Mouse (Mus musculus) hindbrain, embryonic 13.5 days (tissue): ENCODE measurements around the gene Mecom. TPM values are rescaled to one million over a fixed set of nuclear protein-coding genes. Genes with fewer than 3 reads are reported as not detected.
"Not testable (repeated sequence)": the region's sequence is repeated elsewhere in the genome, so short reads cannot be mapped to it uniquely, and the experiment has no call there.

Experiments used
- ATAC-seq: fragments of 200-750 bp; cut with Nextera tagmentation; 2 replicates; pipeline ENCODE4 v1.8.0; 2017; ENCODE audit warnings: moderate TSS enrichment; ENCODE audit not compliant: low FRiP score
- H3K27ac ChIP-seq: fragments of 300-500 bp; sonication (generic); 2 replicates; pipeline ENCODE4 v1.5.1; 2015; ENCODE audit warnings: inconsistent platforms, mild to moderate bottlenecking, moderate library complexity
- H3K27me3 ChIP-seq: fragments of 300-500 bp; sonication (generic); 2 replicates; pipeline ENCODE4 v1.6.1; 2015; ENCODE audit warnings: mild to moderate bottlenecking, inconsistent platforms
- H3K36me3 ChIP-seq: fragments of 300-500 bp; sonication (generic); 2 replicates; pipeline ENCODE4 v1.6.1; 2015; ENCODE audit warnings: mild to moderate bottlenecking, inconsistent platforms
- H3K4me1 ChIP-seq: fragments of 300-500 bp; sonication (generic); replicated peaks from 2 replicates; pipeline ENCODE4 v1.6.1; 2015; ENCODE audit warnings: inconsistent platforms
- H3K4me2 ChIP-seq: fragments of 300-500 bp; sonication (generic); 2 replicates; pipeline ENCODE4 v1.6.1; 2015; ENCODE audit warnings: inconsistent platforms, mild to moderate bottlenecking, moderate library complexity
- H3K4me3 ChIP-seq: fragments of 300-500 bp; sonication (generic); 2 replicates; pipeline ENCODE4 v1.5.1; 2015; ENCODE audit warnings: mild to moderate bottlenecking, inconsistent platforms
- H3K9ac ChIP-seq: fragments of 300-500 bp; sonication (generic); 2 replicates; pipeline ENCODE4 v1.6.1; 2015; ENCODE audit warnings: mild to moderate bottlenecking, inconsistent platforms
- H3K9me3 ChIP-seq: fragments of 300-500 bp; sonication (generic); 2 replicates; pipeline ENCODE4 v1.6.1; 2016; ENCODE audit warnings: inconsistent platforms
- WGBS: fragments of 180-500 bp; shearing (Covaris S2); methylation state at CpG from one replicate; pipeline ENCODE4 v1.1.7; 2015; 5-methylcytosine and 5-hydroxymethylcytosine counted together
- polyA plus RNA-seq: library from polyadenylated mRNA; unstranded; fragments of >200 nt; fragmentation: Nextera tagmentation; extraction: Ambion mirVana; gene quantifications from 2 replicates; pipeline ENCODE4 v1.2.1, GENCODE M21; 2015

Mecom gene
- 12.3 and 18.4 TPM in 2 replicates for polyA plus RNA-seq

GRCm38 (mm10) chr3:30547908-30548307, at the start of gene Mecom:
TSS of gene Mecom (minus strand) at chr3:30548008.
- Histone ChIP-seq H3K36me3 (no peaks in the 10 kb centered on the region), H3K9ac (no peak within 1 kb of the TSS), H3K9me3 (no peaks in the 10 kb centered on the region), H3K4me3 (no peak within 1 kb of the TSS), H3K27ac (no peak within 1 kb of the TSS), H3K4me2 (no peak within 1 kb of the TSS), H3K4me1 (no peaks in the 10 kb centered on the region), H3K27me3 (no peaks in the 10 kb centered on the region)
- 89% methylated on average over 3 of the region's 3 CpGs for WGBS
- ATAC-seq, result no peak

- Histone ChIP-seq H3K27me3 (peaks cover 21% of the 10 kb centered on the region), H3K27ac (no peak overlapping the region), H3K9ac (no peak overlapping the region), H3K9me3 (no peaks in the 10 kb centered on the region), H3K36me3 (no peaks in the 10 kb centered on the region), H3K4me1 (peaks cover 15% of the 10 kb centered on the region), H3K4me3 (no peak overlapping the region), H3K4me2 (no peak overlapping the region)
- no peak for ATAC-seq
- WGBS, result 88% methylated on average over 7 of the region's 7 CpGs
These were observed 49.5 kb upstream of the Mecom start for GRCm38 (mm10) chr3:30597271-30597670.

DNA sequence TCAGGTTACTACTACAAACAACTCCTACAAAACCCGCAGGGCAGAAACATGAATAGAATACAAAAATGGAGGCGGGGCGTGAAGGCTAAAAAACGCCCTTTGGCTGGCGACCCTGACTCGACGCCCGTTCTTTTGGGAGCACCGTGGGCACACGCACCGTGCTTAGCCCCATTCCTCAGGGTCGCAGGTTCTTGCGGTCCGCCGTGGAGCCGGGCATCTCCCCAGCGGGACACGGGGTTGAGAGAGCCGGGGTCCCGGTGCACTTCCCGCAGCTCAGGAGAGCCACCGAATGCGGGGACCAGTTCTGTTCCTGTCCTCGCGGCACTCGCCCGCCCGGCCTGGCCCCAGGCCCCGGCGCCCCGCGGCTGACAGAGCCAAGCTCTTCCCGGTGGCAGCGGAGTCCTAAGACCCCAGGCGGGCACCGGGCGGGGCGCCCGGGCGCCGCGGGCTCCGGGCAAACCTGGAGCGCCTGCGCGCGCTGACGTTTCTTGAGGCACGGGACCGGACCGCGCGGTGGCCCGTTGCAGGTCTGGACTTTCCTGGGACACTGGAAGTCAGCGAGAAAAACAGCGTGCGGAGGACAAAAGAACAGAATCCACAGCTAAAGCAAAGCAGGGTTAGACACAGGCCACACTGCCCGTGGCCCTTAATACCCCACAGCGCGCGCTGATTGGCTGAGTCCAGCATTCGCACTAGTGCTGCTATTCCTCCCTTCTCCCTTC, 47.5 kb upstream of the Mecom start:
- H3K36me3 ChIP-seq, result no peaks in the 10 kb centered on the region
- H3K4me2 ChIP-seq, result peak overlapping the region; percentile 67
- H3K4me3 ChIP-seq, result peak overlapping the region; percentile 75
- under 1% methylated on average over 53 of the region's 62 CpGs for WGBS
- H3K27me3 ChIP-seq, result peaks cover 21% of the 10 kb centered on the region
- H3K9me3 ChIP-seq, result no peaks in the 10 kb centered on the region
- H3K27ac ChIP-seq, result peak overlapping the region; percentile 84
- peak overlapping the region; percentile 88 for H3K9ac ChIP-seq
- H3K4me1 ChIP-seq, result peaks cover 15% of the 10 kb centered on the region
- ATAC-seq, result peak; percentile 77

- H3K9ac ChIP-seq, result no peak overlapping the region
- H3K9me3 ChIP-seq, result no peaks in the 10 kb centered on the region
- H3K4me3 ChIP-seq, result no peak overlapping the region
- H3K4me1 ChIP-seq, result peaks cover 5% of the 10 kb centered on the region; the same call in 1 of the 2 replicates
- H3K27ac ChIP-seq, result no peak overlapping the region
- no peak overlapping the region for H3K4me2 ChIP-seq
- H3K27me3 ChIP-seq, result peaks cover 21% of the 10 kb centered on the region
- no peak for ATAC-seq
- WGBS, result 83% methylated on average over 4 of the region's 4 CpGs
- H3K36me3 ChIP-seq, result no peaks in the 10 kb centered on the region
These were observed 46.1 kb upstream of the Mecom start for GRCm38 (mm10) chr3:30593719-30594485.

DNA sequence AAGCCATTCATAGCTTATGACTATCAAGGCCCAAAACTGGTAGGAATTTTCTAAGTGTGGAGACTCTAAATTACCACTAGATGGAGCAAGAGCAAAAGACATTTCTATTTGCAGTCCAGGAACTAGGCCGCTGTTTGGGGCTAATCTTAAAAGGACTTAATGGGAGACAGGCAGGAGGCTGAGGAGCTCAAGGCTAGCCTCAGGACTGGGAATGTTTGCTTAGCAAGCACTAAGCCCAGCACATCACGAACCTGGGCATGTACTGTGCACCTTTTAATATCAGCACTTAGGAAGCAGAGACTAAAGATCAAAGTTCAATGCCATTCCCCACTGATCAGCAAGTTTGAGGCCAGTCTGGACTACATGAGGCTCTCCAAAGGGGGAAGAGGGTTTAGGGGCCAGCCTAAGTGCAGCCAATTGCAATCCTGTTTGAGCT, 44.6 kb upstream of the Mecom start:
- 0% methylated on average over 2 of the region's 2 CpGs for WGBS
- no peaks in the 10 kb centered on the region for H3K36me3 ChIP-seq
- H3K9me3 ChIP-seq, result no peaks in the 10 kb centered on the region
- no peak overlapping the region for H3K9ac ChIP-seq
- H3K27me3 ChIP-seq, result peaks cover 10% of the 10 kb centered on the region; the same call in 1 of the 2 replicates
- no peak for ATAC-seq
- H3K4me1 ChIP-seq, result peaks cover 5% of the 10 kb centered on the region; the same call in 1 of the 2 replicates
- no peak overlapping the region for H3K27ac ChIP-seq
- H3K4me3 ChIP-seq, result no peak overlapping the region
- no peak overlapping the region for H3K4me2 ChIP-seq

GRCm38 (mm10) chr3:30588865-30589264, 41.1 kb upstream of the Mecom start:
- WGBS, result 84% methylated on average over 6 of the region's 6 CpGs

GRCm38 (mm10) chr3:30573549-30573948, 25.7 kb upstream of the Mecom start:
- H3K9ac ChIP-seq, result no peak overlapping the region
- no peak for ATAC-seq
- WGBS, result 16% methylated on average over 2 of the region's 2 CpGs
- no peaks in the 10 kb centered on the region for H3K27me3 ChIP-seq
- no peak overlapping the region for H3K27ac ChIP-seq
- no peak overlapping the region for H3K4me2 ChIP-seq
- H3K4me3 ChIP-seq, result no peak overlapping the region
- no peaks in the 10 kb centered on the region for H3K4me1 ChIP-seq
- H3K36me3 ChIP-seq, result no peaks in the 10 kb centered on the region
- H3K9me3 ChIP-seq, result no peaks in the 10 kb centered on the region

More at GRCm38 (mm10) chr3:30588865-30589264, 41.1 kb upstream of the Mecom start:
- no peak overlapping the region for H3K4me2 ChIP-seq
- no peak overlapping the region for H3K4me3 ChIP-seq
- no peak for ATAC-seq
- H3K36me3 ChIP-seq, result no peaks in the 10 kb centered on the region
- H3K9ac ChIP-seq, result no peak overlapping the region
- no peaks in the 10 kb centered on the region for H3K27me3 ChIP-seq
- 0 out of 2 replicates have a peak, but pooled peaks cover 2% of the 10 kb centered on the region for H3K9me3 ChIP-seq
- H3K27ac ChIP-seq, result no peak overlapping the region
- no peaks in the 10 kb centered on the region for H3K4me1 ChIP-seq

GRCm38 (mm10) chr3:30566333-30566732, 18.5 kb upstream of the Mecom start:
- not testable (repeated sequence) for H3K4me2 ChIP-seq, H3K9ac ChIP-seq, H3K4me1 ChIP-seq, H3K36me3 ChIP-seq, H3K27me3 ChIP-seq, ATAC-seq, H3K4me3 ChIP-seq, H3K27ac ChIP-seq, H3K9me3 ChIP-seq
- 50% methylated on average over 1 of the region's 2 CpGs for WGBS

DNA sequence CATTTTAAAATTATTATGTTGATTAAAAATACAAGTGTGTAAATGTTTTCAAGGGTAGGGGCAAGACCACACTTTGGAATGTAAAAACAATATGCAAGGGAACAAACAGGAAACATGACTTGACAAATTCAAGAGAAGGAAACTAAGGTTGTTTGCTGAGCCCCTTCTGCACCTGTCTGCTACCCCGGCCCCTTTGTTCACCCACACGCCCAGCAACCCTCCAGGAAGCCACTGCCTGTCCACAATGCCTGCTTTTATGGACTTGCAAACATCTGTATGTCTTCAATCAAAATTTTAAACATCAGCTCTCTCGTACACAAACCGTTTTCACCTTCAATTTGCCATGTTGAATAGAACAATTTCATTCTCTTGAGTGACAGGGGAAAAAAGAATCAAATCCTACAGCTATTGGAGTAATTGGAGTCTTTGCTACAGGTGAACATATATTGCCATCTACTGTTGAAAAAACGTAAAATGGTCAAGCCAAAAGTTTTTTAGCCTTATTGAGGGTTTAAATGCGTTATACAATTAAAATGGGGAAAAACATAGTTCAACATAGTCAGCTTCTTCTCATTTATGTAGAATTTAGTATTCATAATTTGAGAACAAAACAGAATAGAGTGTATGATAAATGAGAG, 13.0 kb upstream of the Mecom start:
- no peaks in the 10 kb centered on the region for H3K27me3 ChIP-seq
- ATAC-seq, result no peak
- no peak overlapping the region for H3K9ac ChIP-seq
- no peak overlapping the region for H3K4me2 ChIP-seq
- no peak overlapping the region for H3K4me3 ChIP-seq
- H3K27ac ChIP-seq, result no peak overlapping the region
- no peaks in the 10 kb centered on the region for H3K36me3 ChIP-seq
- H3K9me3 ChIP-seq, result no peaks in the 10 kb centered on the region
- no peaks in the 10 kb centered on the region for H3K4me1 ChIP-seq
- WGBS, result 54% methylated on average over 6 of the region's 6 CpGs

DNA sequence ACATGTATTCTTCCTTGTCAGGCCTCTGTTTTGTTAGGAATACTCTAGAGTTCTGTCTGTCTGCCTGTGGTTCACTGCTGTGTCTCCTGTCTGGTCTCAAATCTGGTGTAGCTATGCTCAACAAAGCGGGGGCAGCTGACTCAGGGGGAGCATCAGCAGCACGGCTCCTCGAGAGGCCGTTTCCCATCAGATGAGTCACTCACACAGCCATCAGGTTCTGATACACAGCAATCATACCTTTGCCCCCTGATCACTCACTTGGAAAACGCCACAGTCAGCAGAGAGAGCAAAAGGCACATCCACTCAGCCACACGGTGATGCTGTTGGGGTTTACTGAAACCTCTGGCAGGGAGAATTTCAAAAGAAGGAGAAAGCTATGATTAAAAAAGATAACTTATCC, 5.9 kb upstream of the Mecom start:
- no peaks in the 10 kb centered on the region for H3K36me3 ChIP-seq
- no peak overlapping the region for H3K27ac ChIP-seq
- H3K9me3 ChIP-seq, result no peaks in the 10 kb centered on the region
- no peak overlapping the region for H3K4me3 ChIP-seq
- no peak for ATAC-seq
- 60% methylated on average over 6 of the region's 6 CpGs for WGBS
- H3K27me3 ChIP-seq, result no peaks in the 10 kb centered on the region
- no peak overlapping the region for H3K4me2 ChIP-seq
- H3K9ac ChIP-seq, result no peak overlapping the region
- H3K4me1 ChIP-seq, result no peaks in the 10 kb centered on the region

DNA sequence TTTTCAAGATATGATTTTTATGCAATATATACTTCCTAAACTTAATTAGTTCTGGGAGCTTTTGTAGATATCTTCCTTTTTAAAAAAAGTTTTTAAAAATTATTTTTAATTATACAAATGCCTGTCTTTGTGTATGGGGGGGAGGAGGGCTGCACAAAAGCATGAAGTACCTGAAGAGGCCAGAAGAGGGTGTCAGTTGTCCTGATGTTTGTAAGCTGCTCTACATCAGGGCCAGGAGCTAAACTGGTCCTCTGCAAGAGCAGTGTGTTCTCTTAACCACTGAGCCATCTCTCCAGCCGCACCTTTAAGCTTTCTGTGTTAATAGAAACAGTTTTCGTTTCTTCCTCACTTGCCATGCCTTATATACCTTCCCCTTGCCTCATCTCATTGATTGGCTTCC, 2.4 kb upstream of the Mecom start:
- Histone ChIP-seq H3K9ac (no peak overlapping the region), H3K9me3 (no peaks in the 10 kb centered on the region), H3K36me3 (no peaks in the 10 kb centered on the region), H3K27me3 (no peaks in the 10 kb centered on the region), H3K4me1 (no peaks in the 10 kb centered on the region), H3K4me3 (no peak overlapping the region), H3K27ac (no peak overlapping the region), H3K4me2 (no peak overlapping the region)
- WGBS, result 56% methylated on average over 2 of the region's 2 CpGs
- no peak for ATAC-seq

DNA sequence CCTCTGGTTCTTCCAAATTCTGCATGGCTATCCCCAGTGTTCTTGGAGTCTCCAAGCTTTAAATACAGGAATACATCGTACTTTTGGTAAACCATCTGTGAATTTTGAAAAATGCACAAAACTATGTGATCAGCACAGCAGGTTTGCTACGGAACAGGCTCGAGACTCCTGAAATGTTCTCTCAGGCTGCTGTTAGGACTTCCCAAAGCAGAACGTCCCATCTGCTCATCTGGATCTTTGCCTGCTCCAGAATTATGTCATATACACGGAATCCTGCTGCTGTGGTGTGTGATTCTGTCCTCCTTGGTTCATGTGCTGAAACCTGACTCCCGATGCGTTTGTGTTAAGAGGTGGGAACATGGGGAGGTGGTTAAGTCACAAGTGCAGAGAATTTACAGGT, 1.1 kb upstream of the Mecom start:
- H3K9me3 ChIP-seq, result no peaks in the 10 kb centered on the region
- H3K4me2 ChIP-seq, result no peak overlapping the region
- no peaks in the 10 kb centered on the region for H3K36me3 ChIP-seq
- H3K9ac ChIP-seq, result no peak overlapping the region
- WGBS, result 91% methylated on average over 7 of the region's 7 CpGs
- no peak overlapping the region for H3K4me3 ChIP-seq
- no peaks in the 10 kb centered on the region for H3K27me3 ChIP-seq
- ATAC-seq, result no peak
- H3K27ac ChIP-seq, result no peak overlapping the region
- no peaks in the 10 kb centered on the region for H3K4me1 ChIP-seq
